Mouse (Mus musculus) E14TG2a.4 (cell line): ENCODE results near the gene Cdh13.

Experiments used
- H3K27me3 ChIP-seq: 2 replicates; pipeline ENCODE4 v1.6.1; 2014; ENCODE audit warnings: low read length, control low read depth; ENCODE audit not compliant: insufficient read depth
- H3K36me3 ChIP-seq: 2 replicates; pipeline ENCODE4 v1.6.1; 2014; ENCODE audit warnings: low read length, control low read depth; ENCODE audit not compliant: insufficient read depth
- H3K4me1 ChIP-seq: replicated peaks from 2 replicates; pipeline ENCODE4 v1.6.1; 2014; ENCODE audit warnings: low read depth, low read length, control low read depth
- H3K4me3 ChIP-seq: replicated peaks from 2 replicates; pipeline ENCODE4 v1.5.1; 2014; ENCODE audit warnings: mild to moderate bottlenecking, low read length
- H3K9me3 ChIP-seq: 2 replicates; pipeline ENCODE4 v1.6.1; 2014; ENCODE audit warnings: low read length, control low read depth
- CTCF ChIP-seq: conservative IDR thresholded peaks from 2 replicates; pipeline ENCODE4 v1.5.1; 2014; ENCODE audit warnings: low read length
- NANOG ChIP-seq: IDR thresholded peaks from 2 replicates; pipeline ENCODE4 v1.6.1; 2014; ENCODE audit warnings: borderline replicate concordance, low read length, mixed read lengths
- POU5F1 ChIP-seq: IDR thresholded peaks from 2 replicates; pipeline ENCODE4 v1.6.1; 2014; ENCODE audit warnings: low read length, borderline replicate concordance

Gene Cdh13

GRCm38 (mm10) chr8:119085022-119085421 is 801.5 kb downstream of the Cdh13 start:
- Histone ChIP-seq H3K4me1 (no peaks in the 10 kb centered on the region), H3K27me3 (no peaks in the 10 kb centered on the region), H3K9me3 (peaks cover 3% of the 10 kb centered on the region; the same call in 1 of the 2 replicates), H3K4me3 (no peak overlapping the region), H3K36me3 (no peaks in the 10 kb centered on the region)
- no peak for TF ChIP-seq CTCF
- TF ChIP-seq POU5F1, result no peak
- no peak for TF ChIP-seq NANOG

- TF ChIP-seq NANOG (no peak), POU5F1 (no peak), CTCF (no peak)
- Histone ChIP-seq H3K36me3 (no peaks in the 10 kb centered on the region), H3K9me3 (0 out of 2 replicates have a peak, but pooled peaks cover 4% of the 10 kb centered on the region), H3K4me1 (no peaks in the 10 kb centered on the region), H3K27me3 (no peaks in the 10 kb centered on the region), H3K4me3 (no peak overlapping the region)
These were observed 814.7 kb downstream of the Cdh13 start for GRCm38 (mm10) chr8:119098261-119098660.

GRCm38 (mm10) chr8:119102871-119103270 is 819.3 kb downstream of the Cdh13 start:
- no peak overlapping the region for H3K4me3 ChIP-seq
- TF ChIP-seq POU5F1 (no peak), CTCF (no peak), NANOG (no peak)
- H3K36me3 ChIP-seq, result no peaks in the 10 kb centered on the region

GRCm38 (mm10) chr8:119109655-119110054 is 826.1 kb downstream of the Cdh13 start:
- no peak for TF ChIP-seq POU5F1
- no peak for TF ChIP-seq CTCF
- no peak for TF ChIP-seq NANOG
- Histone ChIP-seq H3K36me3 (no peaks in the 10 kb centered on the region), H3K4me1 (no peaks in the 10 kb centered on the region), H3K4me3 (no peak overlapping the region), H3K27me3 (no peaks in the 10 kb centered on the region), H3K9me3 (no peaks in the 10 kb centered on the region)

More at GRCm38 (mm10) chr8:119102871-119103270, 819.3 kb downstream of the Cdh13 start:
- no peaks in the 10 kb centered on the region for H3K4me1 ChIP-seq
- H3K27me3 ChIP-seq, result no peaks in the 10 kb centered on the region
- 0 out of 2 replicates have a peak, but pooled peaks cover 4% of the 10 kb centered on the region for H3K9me3 ChIP-seq

- Histone ChIP-seq H3K36me3 (no peaks in the 10 kb centered on the region), H3K9me3 (no peaks in the 10 kb centered on the region), H3K4me1 (no peaks in the 10 kb centered on the region), H3K4me3 (no peak overlapping the region), H3K27me3 (no peaks in the 10 kb centered on the region)
- TF ChIP-seq POU5F1 (no peak), CTCF (no peak), NANOG (no peak)
These were observed 829.3 kb downstream of the Cdh13 start for GRCm38 (mm10) chr8:119112861-119113260.

- TF ChIP-seq POU5F1 (no peak), NANOG (no peak), CTCF (no peak)
- no peaks in the 10 kb centered on the region for H3K4me1 ChIP-seq
- no peak overlapping the region for H3K4me3 ChIP-seq
- H3K27me3 ChIP-seq, result 0 out of 2 replicates have a peak, but pooled peaks cover 2% of the 10 kb centered on the region
- peaks cover 6% of the 10 kb centered on the region for H3K9me3 ChIP-seq
- H3K36me3 ChIP-seq, result no peaks in the 10 kb centered on the region
These were observed 837.7 kb downstream of the Cdh13 start for GRCm38 (mm10) chr8:119121236-119121635.

- Histone ChIP-seq H3K36me3 (no peaks in the 10 kb centered on the region), H3K9me3 (peaks cover 6% of the 10 kb centered on the region), H3K4me3 (no peak overlapping the region), H3K4me1 (no peaks in the 10 kb centered on the region), H3K27me3 (no peaks in the 10 kb centered on the region)
- no peak for TF ChIP-seq NANOG
- TF ChIP-seq POU5F1, result no peak
- no peak for TF ChIP-seq CTCF
These were observed 844.3 kb downstream of the Cdh13 start for GRCm38 (mm10) chr8:119127841-119128240.

- no peak for TF ChIP-seq POU5F1
- TF ChIP-seq NANOG, result no peak
- TF ChIP-seq CTCF, result no peak
- Histone ChIP-seq H3K4me3 (no peak overlapping the region), H3K9me3 (peaks cover 6% of the 10 kb centered on the region), H3K4me1 (no peaks in the 10 kb centered on the region), H3K27me3 (no peaks in the 10 kb centered on the region), H3K36me3 (no peaks in the 10 kb centered on the region)
These were observed 844.7 kb downstream of the Cdh13 start for GRCm38 (mm10) chr8:119128266-119128665.

GRCm38 (mm10) chr8:119156454-119156921 is 873.0 kb downstream of the Cdh13 start:
- TF ChIP-seq NANOG (no peak), POU5F1 (no peak), CTCF (no peak)
- Histone ChIP-seq H3K4me1 (no peaks in the 10 kb centered on the region), H3K27me3 (no peaks in the 10 kb centered on the region), H3K4me3 (no peak overlapping the region), H3K36me3 (no peaks in the 10 kb centered on the region), H3K9me3 (no peaks in the 10 kb centered on the region)
